Mouse (Mus musculus) heart, postnatal 25 days (tissue): ENCODE measurements at regions not wholly inside any gene's neighbourhood (a gene's known extent, or its start where the extent isn't known, plus 50 kb on each side); places are given as distances from the start of the nearest gene placed in this dataset.

Experiments
- DNase-seq: peaks from one replicate; pipeline ENCODE4 v3.0.0; 2022; ENCODE audit warnings: low spot score
- intact Hi-C: fragments of 180-260 bp; cut with DNase I; formaldehyde crosslinking; loops from one replicate; pipeline ENCODE4 v1.15.1; 2025

DNA sequence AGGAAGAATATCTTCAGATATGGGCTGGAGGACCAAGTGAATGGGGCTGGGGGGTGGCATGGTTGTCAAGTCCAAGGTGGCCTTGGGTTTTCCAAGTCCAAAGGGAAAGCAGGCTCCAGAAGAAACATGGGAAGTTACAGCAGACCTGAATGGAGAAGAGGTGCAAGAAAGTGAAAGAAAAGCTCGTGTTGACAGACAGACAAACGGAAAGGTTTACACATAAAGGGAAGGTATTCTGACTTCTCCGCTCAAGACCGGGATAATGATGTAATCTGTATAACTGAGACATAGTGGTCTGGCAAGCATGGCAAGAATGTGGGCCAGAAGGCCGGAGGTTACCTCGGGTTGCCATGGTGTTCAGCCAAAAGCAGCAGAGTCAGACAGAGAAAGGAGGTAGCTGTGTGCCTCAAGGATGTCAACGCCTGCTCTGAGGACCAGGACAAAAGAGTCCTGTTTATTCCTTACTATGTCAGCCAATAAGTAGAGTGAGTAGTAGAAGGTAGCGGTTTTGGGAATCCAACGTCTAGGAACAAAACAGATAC lies 50.8 kb upstream of the Elk3 start:
- DNase-seq = no peak
- intact Hi-C loops = no loop called here

DNA sequence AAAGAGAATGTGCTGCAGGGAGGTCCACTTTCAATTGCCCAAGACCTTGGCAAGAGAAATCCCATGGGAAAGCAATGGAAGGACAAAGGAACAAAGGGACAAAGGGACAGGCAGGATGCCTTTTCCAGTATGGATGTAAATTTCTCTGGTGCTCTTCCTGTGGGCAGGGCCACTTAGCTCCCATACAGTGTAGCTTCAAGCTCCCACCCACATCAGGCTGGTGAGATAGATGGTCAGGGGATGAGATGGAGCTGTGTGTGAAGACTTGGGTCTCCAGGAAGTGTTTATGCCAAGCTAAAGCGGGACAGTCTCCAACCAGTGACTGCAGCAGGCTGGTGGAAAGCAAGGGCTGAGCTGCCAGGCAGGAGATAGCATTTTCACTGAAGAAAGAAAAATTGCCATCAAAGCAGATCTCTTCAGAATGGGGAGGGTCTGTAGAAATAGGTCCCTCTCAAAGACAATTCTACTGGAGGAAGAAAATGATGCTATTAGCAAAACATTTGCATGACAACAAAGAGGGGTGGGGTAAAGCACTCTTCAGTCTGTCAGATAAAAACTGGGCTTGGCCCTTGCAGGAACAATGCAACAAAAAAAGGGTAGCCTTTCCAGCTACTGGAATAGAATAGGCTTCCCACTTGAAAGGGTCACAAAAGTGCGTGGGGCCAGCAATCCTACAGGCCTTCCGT lies 53.3 kb upstream of the Elk3 start:
- intact Hi-C loops = no loop called here
- no peak for DNase-seq

DNA sequence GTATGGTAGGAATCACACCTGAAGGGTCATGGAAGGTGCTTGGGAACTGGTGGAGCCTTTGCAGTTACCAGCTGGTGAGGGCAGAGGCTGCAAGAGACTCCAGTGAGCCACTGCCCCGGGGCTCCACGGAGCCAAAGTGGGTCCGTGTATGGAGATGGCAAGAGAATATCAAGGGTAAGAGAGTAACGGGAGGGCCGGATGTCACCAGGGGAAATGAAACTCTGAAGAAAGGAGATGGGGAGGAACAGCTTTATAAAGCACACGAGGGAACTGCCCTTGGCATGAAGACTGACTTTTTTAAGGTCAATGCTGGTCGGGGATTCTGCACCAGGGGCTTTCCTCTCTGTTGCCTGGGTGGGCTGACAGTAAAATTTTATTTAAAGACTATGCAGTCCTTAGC lies 53.9 kb upstream of the Elk3 start:
- intact Hi-C loops = no loop called here
- DNase-seq = no peak

DNA sequence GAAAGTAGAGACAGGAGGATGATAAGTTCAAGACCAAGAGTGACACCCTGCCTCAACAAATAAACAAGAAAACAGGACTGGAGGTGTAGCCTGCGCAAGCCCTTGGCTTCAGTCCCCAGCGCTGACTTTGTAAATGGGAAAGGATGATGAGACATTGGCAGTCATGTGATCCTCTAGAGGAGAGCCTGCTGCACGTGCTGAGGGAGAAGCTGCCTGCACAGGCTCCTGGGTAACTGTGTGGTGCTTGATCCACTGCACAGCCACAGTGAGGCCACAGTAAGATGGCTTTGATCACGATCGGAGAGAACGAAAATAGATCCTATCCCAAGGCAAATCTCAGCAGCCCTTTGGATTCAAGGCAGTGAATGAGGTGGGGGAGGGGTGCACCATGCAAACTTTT lies 54.4 kb upstream of the Elk3 start:
- intact Hi-C loops = no loop called here
- no peak for DNase-seq

DNA sequence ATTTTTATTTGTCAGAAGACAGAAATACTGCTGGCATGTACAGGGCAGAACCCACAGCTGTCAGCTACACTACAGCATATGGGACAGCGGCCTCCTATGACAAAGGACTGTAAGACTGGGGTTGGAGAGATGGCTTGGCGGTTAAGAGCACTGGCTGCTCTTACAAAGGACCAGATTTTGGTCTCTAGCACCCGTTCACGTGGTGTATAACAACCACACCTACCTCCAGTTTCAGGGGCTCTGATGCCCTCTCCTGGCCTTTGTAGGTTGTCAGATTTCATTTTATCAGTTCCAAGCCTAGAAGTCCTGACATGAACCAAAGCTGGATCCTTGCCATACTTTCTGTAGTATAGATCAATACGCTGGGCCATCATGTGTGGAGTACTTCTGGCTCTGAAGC lies 54.9 kb upstream of the Elk3 start:
- intact Hi-C loops = no loop called here

DNA sequence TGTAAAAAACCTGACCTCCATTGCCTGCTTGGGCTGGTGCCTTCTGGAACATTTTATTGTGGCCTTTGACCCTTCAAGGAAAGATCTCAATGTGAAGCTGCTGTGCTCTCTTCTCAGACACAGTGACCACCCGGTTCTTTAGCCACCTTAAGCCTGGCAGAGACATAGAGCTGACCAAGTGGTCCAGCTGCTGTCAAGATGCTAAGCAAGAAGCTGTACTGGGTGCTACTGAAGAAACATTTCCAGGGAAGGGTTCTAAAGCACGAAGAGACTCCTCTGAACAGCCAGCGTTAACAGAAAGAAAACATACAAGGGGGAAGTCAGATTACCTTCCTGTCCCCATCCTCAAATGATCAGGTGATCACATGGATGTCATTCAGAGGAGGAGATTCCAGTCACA lies 58.8 kb upstream of the Elk3 start:
- no peak for DNase-seq
- intact Hi-C loops = no loop called here

More for the DNA sequence above, 54.9 kb upstream of the Elk3 start:
- DNase-seq = no peak

DNA sequence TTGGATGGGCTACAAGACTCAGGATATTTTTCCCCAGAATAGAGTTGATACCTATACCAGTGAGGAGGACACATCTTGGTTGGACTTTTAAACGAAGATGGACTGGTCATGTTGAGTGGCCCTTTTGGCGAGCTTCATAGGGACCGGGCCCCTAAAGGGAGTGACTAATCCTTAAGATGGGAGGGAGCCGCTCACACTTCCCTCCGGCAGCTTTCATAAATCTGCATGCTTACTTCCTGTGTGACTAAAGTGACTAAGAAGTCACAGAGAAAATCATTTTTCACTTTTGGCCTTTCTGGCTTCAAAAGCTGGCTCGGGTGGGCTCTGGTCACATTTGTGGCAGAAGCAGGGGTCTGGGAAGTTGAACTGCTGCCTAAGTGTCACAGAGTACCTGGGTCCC lies 59.4 kb upstream of the Elk3 start:
- intact Hi-C loops = no loop called here
- DNase-seq = no peak

DNA sequence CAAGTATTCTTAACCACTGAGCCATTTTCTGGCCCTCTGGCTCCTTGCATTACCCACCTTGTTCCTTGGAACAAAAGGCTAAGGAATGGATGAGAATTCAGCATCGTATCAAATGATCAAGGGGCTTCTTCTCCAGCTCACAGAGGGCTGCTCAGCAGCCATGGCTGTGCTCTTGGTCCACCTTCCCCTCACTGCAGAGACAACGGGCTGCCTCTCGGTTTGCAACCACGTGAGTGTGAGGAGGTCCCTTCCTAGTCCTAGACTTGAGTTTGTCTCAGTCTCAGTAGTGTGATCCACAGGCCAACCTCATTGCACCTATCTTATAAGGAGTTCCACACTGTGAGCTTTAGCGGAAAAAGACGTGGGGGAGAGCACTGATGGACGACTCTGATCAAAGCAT lies 61.3 kb upstream of the Elk3 start:
- intact Hi-C loops = no loop called here
- DNase-seq = no peak

DNA sequence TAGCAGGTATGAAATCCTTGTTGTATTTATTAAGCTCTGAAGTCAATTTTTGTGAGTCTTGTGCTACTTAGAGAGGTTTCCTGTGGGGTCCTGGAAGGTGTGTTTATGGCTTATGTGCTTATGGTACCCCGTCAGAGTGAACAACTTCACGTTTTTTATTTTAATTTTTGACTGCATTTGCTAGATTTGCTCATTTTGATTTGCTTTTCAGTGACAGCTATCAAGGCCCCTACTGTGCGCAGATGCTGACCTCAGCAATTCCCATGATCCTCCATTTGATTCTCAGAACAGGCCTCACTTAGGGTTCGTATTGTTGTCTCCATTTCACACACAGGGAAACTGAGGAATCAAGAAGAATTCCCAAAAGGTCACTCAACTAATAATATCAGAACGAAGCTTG lies 62.3 kb upstream of the Elk3 start:
- no peak for DNase-seq
- intact Hi-C loops = no loop called here

DNA sequence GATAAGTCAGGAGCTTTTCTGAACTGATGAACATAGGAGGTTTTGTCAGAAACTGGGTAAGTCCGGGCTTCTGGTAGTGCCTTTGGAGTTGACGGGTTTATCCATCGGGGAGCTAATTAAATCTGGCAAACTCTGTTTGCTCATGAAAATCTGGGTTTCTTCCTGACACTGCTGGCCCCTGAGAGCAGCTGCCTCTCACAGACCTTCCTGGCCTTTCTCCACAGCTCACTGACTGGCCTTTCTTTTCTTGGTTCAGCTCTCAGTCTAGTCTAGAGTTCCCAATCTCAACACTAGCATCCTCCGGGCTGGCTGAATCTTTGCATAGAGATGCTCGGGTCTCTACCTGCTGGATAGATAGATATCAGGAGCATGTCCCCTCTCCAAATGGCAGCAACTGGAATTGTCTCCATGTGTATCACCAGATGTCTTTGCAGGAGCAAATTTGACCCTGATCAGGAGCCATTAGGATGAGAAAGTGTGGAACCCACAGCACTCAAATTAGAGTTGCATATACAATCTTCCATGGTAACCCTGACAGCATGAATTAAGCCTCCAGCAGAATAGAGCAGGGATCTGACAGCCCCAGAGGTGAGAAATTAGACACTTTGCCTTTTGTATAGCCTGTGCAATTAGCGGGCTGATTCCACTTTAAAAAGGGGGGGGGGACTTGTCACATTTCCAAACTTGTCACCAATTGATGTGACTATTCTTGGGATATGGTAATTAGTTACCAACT lies 63.2 kb upstream of the Elk3 start:
- DNase-seq = no peak
- intact Hi-C loops = loop anchor here (2.0 kb wide), 1 partner anchor 81 kb away; no protein-coding TSS in a partner anchor

DNA sequence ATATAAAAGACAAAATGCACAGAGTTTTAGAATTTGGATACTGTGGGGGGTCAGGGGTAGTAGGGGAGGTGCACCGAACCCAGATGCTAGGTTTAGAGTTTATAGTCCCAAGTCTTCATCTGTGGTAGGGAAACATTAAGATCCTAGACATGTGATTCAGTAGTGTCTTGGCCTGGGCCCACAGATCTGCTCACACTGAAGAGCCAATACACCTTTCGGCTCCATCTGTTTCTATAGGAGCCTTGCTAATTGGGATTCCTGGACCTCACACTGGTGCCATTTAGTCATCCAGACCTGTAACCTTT lies 63.7 kb upstream of the Elk3 start:
- DNase-seq = no peak
- intact Hi-C loops = loop anchor here (2.0 kb wide), 1 partner anchor 82 kb away; no protein-coding TSS in a partner anchor

DNA sequence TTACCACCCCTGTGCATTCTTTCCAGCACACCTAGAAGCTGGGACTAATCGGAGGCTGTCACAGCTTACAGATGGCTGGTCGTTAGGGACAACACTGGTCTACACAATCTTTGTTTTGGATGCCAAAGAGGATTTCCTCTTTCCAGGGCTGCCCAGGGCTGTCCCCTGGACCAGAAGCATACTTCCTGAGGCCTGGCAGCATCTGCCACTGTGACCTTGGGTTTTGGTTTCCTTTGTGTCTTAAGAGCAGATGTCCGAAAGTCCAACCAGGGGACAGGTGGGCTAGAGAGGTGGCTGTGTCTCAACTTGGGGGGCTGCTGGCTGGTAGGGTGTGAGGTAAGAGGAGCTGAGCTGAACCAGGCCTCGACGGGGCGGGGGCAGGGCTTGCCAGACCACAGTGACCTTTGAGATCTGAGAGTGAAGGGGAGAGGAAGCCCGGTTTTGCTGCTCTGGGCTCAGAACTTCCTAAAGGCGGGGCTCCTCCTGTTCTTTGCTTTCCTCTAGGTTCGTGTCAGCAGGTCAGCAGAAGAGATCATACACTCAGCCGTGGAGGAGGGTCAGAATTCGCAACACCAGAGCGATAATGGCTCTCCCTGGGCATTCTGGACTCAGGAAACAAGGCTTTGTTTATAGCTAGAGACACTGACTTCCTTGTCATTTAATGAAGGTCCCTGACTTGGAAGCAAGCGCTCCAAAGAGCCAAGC lies 64.2 kb upstream of the Elk3 start:
- intact Hi-C loops = loop anchor here (1.0 to 2.0 kb wide), 2 partner anchors 39 to 82 kb away; no protein-coding TSS in a partner anchor
- DNase-seq = peak; percentile 56

DNA sequence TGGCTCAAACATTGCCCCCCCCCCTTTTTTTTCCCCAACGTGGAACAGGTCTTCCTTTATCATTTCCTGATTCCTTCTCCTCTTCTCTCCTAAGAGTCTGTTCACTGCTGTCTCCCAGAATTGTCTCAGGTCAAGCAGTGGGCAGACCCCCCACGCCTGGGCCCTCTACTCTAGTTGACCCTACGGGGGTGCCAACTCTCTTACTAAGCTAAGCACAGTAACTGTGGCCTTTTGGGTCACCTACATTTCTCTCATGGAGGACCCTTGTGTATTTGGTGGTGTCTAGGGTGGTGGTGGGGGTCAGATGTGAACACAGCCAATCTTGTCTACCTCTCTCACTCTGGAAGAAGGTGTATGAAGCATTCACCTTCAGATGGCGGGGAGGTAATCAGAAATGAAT lies 64.8 kb upstream of the Elk3 start:
- intact Hi-C loops = loop anchor here (1.0 to 2.0 kb wide), 3 partner anchors 39 to 83 kb away; no protein-coding TSS in a partner anchor
- DNase-seq = no peak

DNA sequence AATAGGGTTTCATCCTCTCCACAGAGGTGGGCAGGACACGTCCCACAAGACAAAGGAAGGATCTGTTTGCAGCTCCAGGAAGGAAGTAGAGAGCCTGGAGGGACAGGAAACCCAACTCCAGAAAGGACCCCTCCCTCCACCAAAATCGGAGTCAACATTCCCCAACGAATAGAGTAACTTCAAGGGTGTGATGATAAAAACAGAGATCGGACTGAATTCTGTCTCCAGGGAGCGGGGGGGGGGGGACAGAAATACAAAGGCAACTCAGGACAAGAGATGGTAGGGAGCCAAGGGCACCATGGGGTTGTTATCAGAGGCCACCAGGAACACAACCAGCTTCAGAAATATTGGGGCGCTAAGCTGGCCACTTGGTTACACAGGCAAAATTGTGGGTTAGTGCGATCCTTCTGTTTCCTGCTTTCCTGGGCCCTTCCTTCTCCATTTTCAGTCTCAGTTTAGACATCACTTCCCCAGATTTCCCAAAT lies 65.6 kb upstream of the Elk3 start:
- DNase-seq = peak; percentile 18
- intact Hi-C loops = loop anchor here (2.0 kb wide), 1 partner anchor 40 kb away; no protein-coding TSS in a partner anchor

DNA sequence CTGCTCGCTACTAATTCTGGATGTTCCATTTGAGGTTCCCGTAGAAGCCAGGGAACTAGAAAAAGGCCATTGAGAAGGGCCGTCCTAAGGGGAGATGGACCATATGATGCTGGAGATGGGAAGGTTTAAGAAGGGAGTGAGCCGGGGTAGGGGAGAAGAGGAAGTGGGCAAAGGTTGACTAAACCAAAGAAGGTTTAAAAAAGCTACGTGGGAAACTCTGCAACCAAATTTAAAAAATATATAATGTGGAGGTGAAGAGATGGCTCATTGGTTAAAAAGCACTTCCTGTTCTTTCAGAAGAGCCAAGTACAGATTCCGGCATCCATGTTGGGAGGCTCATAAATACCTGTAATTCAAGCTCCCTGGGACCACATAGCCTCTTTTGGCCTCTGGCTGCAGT lies 63.9 kb upstream of the Lta4h start:
- DNase-seq = no peak
- intact Hi-C loops = no loop called here

DNA sequence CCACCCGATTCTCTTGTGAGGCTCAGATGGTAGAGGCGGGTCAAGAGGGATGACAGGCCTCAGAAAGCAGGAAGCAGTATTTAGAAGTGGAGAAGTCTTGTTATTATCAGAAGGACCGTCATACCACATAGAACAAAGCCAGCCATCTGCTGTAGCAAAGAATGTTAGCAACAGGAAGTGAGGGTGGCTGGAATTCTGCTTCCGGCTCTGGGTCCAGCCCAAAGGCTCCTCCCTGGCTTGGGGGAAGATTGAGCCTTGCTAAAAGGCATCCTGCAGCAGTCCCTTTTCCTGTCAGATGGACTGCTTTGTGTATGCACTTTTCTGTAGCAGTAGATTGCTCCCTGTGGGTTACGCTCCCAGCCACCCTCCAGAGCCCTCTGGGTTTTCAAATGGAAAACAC lies 61.9 kb upstream of the Lta4h start:
- intact Hi-C loops = no loop called here
- peak; percentile 31 for DNase-seq

DNA sequence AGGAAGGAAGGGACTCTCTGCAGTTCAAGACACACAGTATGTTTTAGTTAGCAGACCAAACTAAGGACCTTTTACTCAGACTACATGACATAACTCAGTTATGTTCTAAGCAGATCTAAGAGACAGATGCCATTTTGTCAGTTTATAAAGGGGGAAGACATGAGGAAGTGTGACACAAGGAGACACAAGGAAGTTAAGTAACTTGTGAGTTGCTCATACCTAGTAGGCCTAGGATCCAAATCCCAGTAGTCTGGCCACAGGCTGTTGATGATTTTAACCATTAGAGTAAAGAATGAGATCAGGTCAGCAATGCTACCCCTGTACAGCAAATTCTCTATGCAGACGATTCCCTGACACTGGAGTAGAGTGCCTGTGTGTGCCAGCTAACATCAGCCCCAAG lies 59.3 kb upstream of the Lta4h start:
- intact Hi-C loops = no loop called here
- DNase-seq = no peak

DNA sequence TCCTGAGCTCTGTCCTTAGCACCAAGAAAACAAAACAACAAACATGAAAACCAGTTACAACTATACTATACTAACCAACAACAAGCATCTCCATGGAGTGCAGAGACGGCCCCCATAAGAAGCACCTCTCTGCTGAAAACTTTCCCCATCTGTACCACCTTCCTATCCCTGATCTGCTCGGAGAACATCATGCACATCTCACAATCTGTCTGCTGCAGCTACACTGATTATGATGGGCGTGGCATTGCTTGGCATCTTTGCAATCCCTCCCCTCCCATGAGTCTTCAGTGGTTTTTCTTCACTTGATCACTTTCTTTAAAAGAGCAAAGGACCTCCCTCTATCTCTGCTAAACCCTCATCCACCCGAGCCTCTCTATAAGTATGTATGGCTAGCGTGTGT lies 55.5 kb upstream of the Lta4h start:
- intact Hi-C loops = no loop called here

DNA sequence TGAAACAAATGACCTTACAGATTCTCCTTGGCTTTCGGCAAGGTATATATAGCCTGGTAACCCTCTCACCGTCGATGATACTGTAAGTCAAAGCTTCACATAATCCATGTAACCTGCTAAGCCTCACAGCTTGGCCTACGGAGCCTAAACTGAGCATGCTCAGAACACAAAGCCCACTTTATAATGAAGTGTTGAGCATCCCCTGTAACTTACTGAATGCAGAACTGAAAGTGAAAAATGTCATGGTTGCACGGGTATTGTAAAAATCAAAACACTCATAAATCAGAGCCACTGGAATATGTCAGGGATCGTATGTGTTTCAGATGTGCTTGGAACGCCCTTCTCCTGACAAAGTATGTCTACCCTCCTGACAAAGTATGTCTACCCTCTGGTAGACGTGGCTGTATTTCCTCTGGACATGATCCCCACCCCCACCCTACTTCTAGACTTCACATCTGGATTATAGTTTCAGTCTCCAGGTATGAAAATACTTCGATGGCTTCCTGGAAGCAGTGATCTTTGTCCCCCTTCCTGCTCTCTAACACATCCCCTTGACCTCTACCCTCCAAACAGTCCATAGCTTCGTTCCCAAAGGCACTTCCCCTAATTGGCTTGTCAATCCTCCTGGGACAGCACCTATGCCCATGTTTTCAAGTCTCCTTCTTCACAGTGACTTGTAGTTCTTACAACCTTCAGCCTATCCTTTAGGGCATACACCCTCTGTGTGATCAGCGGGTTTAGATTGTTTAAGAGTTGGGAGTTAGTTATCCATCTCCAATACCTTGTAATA lies 54.5 kb upstream of the Lta4h start:
- intact Hi-C loops = no loop called here
- no peak for DNase-seq

More for the DNA sequence above, 55.5 kb upstream of the Lta4h start:
- DNase-seq = no peak
